Mouse (Mus musculus) lung, postnatal 0 days (tissue): ENCODE data around the gene Rab11fip5. TPM values are rescaled to one million over a fixed set of nuclear protein-coding genes. Genes with fewer than 3 reads are reported as not detected.
A peak's percentile ranks its signal among the peaks of the same experiment; 100 is the strongest.

Experiments used
- ATAC-seq: fragments of 200-750 bp; cut with Nextera tagmentation; 2 replicates; pipeline ENCODE4 v1.8.0; 2017; ENCODE audit warnings: moderate library complexity
- DNase-seq: peaks from one replicate; pipeline ENCODE4 v3.0.0-alpha.2; 2016; ENCODE audit warnings: low spot score
- H3K27ac ChIP-seq: fragments of 300-500 bp; sonication (generic); 2 replicates; pipeline ENCODE4 v1.5.1; 2014; ENCODE audit warnings: antibody characterized with exemption, mild to moderate bottlenecking, low read length, mixed read lengths
- H3K27me3 ChIP-seq: fragments of 300-500 bp; sonication (generic); replicated peaks from 2 replicates; pipeline ENCODE4 v1.6.1; 2014; ENCODE audit warnings: low read length, mixed read lengths; ENCODE audit not compliant: insufficient read depth
- H3K36me3 ChIP-seq: fragments of 300-500 bp; sonication (generic); 2 replicates; pipeline ENCODE4 v1.6.1; 2014; ENCODE audit warnings: low read length, mixed read lengths; ENCODE audit not compliant: insufficient read depth
- H3K4me1 ChIP-seq: fragments of 300-500 bp; sonication (generic); 2 replicates; pipeline ENCODE4 v1.6.1; 2014; ENCODE audit warnings: antibody characterized with exemption, low read depth, low read length, mixed read lengths; ENCODE audit not compliant: insufficient read depth
- H3K4me2 ChIP-seq: fragments of 300-500 bp; sonication (generic); replicated peaks from 2 replicates; pipeline ENCODE4 v1.6.1; 2014; ENCODE audit warnings: low read depth, mild to moderate bottlenecking, low read length, moderate library complexity, mixed read lengths
- H3K4me3 ChIP-seq: fragments of 300-500 bp; sonication (generic); 2 replicates; pipeline ENCODE4 v1.5.1; 2014; ENCODE audit warnings: low read depth, low read length
- H3K9ac ChIP-seq: fragments of 300-500 bp; sonication (generic); replicated peaks from 2 replicates; pipeline ENCODE4 v1.6.1; 2014; ENCODE audit warnings: low read depth, mild to moderate bottlenecking
- H3K9me3 ChIP-seq: fragments of 300-500 bp; sonication (generic); 2 replicates; pipeline ENCODE4 v1.6.1; 2016; ENCODE audit warnings: low read length, mixed read lengths
- CTCF ChIP-seq: IDR thresholded peaks from 2 replicates; pipeline ENCODE4 v1.5.1; 2016; ENCODE audit warnings: antibody characterized with exemption, mild to moderate bottlenecking
- EP300 ChIP-seq: IDR thresholded peaks from 2 replicates; pipeline ENCODE4 v1.6.1; 2016; ENCODE audit warnings: antibody characterized with exemption, mild to moderate bottlenecking, control low read depth
- WGBS: fragments of 180-500 bp; shearing (Covaris S2); extraction: QIAGEN DNeasy Blood & Tissue Kit; methylation state at CpG from one replicate; pipeline ENCODE4 v1.1.7; 2014; 5-methylcytosine and 5-hydroxymethylcytosine counted together
- polyA plus RNA-seq: library from polyadenylated mRNA; unstranded; fragments of >200 nt; fragmentation: Nextera tagmentation; extraction: Ambion mirVana; gene quantifications from 2 replicates; pipeline ENCODE4 v1.2.1, GENCODE M21; 2015

The Rab11fip5 gene
- polyA plus RNA-seq, 1 experiment from 2014 or later, result 11.2 TPM

DNA sequence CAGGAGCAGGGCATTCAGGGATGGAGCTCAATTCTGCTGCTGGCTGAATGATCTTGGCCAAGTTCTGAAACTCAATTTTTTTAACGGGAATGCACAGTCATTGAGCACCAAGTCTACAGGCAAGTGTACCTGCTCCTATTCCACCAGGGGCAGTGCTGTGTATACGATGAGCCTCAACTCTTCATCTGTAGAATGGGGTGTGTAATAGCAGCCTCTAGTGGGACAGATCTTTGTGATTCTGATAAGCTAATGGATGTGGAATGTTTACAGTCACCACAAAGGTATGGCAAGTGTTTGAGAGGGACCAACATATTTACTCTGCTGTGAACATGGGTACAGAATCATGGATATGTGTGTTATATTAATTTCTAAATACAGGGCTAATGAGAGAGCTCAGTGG is 58.2 kb downstream of the Rab11fip5 start:
- H3K4me1 ChIP-seq, result no peaks in the 10 kb centered on the region
- H3K27ac ChIP-seq, result no peak overlapping the region
- 76% methylated on average over 2 of the region's 2 CpGs for WGBS
- no peak overlapping the region for H3K4me3 ChIP-seq
- DNase-seq, result no peak
- no peaks in the 10 kb centered on the region for H3K9me3 ChIP-seq
- no peak overlapping the region for H3K4me2 ChIP-seq
- no peaks in the 10 kb centered on the region for H3K27me3 ChIP-seq
- H3K9ac ChIP-seq, result no peak overlapping the region
- ATAC-seq, result peak; percentile 48
- TF ChIP-seq EP300 (peak; percentile 38; the same call in 1 of the 2 replicates), CTCF (peak; percentile 30)
- no peaks in the 10 kb centered on the region for H3K36me3 ChIP-seq

DNA sequence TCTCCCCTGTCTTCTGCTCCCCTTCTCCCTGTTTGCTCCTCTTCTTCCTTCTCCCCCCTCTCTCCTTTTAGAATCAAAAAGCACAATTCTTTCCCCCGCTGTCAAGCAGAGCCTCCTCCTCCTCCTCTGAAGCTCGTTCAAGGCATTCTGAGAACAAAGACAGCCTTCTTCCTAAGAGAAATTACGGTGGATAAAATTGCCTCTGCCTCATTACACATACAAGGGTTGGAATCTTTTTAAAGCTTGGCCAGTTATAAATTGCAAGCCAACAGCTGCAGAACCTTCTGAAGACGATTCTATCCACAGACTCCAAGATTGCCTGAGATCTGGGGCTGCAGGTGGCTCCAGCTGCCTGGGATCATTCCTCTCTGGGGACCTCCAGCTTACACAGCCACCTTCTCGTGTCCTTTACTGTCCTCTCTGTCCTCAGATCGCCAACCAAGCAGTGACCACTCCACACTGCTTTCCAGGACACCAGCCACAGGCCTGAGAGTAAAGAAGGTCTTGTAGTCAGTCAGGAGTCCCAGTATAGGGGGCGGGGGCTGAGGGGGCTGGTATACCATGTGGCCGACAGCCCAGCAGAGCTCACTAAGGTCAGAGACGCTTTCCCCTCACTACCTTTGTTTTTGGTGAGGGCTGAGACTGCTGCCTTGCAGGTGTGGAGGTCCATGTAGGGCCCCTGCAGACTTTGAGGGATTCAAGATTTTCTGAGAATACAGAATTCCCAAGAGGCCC is 60.2 kb downstream of the Rab11fip5 start:
- ATAC-seq (no peak), DNase-seq (no peak)
- no peak overlapping the region for H3K4me2 ChIP-seq
- no peak for TF ChIP-seq EP300
- no peak for TF ChIP-seq CTCF
- H3K9me3 ChIP-seq, result no peaks in the 10 kb centered on the region
- 56% methylated on average over 9 of the region's 9 CpGs for WGBS
- no peaks in the 10 kb centered on the region for H3K4me1 ChIP-seq
- H3K27me3 ChIP-seq, result no peaks in the 10 kb centered on the region
- no peak overlapping the region for H3K4me3 ChIP-seq
- H3K27ac ChIP-seq, result no peak overlapping the region
- H3K9ac ChIP-seq, result no peak overlapping the region
- no peaks in the 10 kb centered on the region for H3K36me3 ChIP-seq

DNA sequence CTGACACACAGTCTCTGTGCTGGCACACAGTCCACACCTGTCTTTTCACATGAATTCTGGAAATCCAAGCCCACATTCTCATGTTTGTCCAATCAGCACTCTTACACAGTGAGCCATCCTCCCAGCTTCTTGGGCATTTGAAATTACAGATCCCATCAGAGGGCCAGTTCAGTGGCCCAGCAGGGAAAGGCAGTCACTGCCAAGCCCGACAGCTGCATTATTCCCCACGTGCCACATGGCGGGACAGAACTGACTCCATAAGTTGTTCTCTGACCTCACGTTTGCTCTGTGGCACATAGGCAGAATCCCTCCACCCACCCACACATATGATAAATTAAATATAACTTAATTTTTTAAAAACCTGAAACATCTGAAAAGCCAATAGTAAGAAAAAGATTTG is 66.5 kb downstream of the Rab11fip5 start:
- H3K4me3 ChIP-seq, result no peak overlapping the region
- H3K4me1 ChIP-seq, result peaks cover 1% of the 10 kb centered on the region; the same call in 1 of the 2 replicates
- H3K9me3 ChIP-seq, result no peaks in the 10 kb centered on the region
- DNase-seq (no peak), ATAC-seq (no peak)
- no peak overlapping the region for H3K4me2 ChIP-seq
- no peak for TF ChIP-seq CTCF
- TF ChIP-seq EP300, result no peak
- no peak overlapping the region for H3K27ac ChIP-seq
- WGBS, result 84% methylated on average over 4 of the region's 4 CpGs
- H3K27me3 ChIP-seq, result no peaks in the 10 kb centered on the region
- H3K36me3 ChIP-seq, result no peaks in the 10 kb centered on the region
- H3K9ac ChIP-seq, result no peak overlapping the region

DNA sequence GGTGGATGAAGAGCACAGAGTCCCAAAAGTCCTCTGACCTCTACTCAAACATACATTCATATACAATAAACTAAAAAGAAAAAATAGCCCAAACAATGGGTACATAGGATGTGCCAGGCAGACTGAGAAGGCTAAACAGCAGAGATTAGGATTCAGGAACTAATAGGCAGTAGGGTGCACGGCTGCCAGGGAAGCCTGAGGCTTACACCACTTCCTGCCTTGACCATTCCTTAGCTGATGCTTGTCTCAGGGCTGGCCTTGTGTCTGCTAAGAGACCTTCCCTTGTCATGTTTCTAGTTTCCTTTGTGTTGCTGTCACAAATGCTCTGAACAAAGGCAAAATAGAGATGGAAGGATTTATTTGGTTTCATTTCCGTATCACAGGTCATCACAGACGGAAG is 68.1 kb downstream of the Rab11fip5 start:
- Histone ChIP-seq H3K4me3 (no peak overlapping the region), H3K4me2 (no peak overlapping the region), H3K27me3 (no peaks in the 10 kb centered on the region), H3K27ac (no peak overlapping the region), H3K9ac (no peak overlapping the region), H3K4me1 (peaks cover 6% of the 10 kb centered on the region; the same call in 1 of the 2 replicates), H3K9me3 (no peaks in the 10 kb centered on the region), H3K36me3 (no peaks in the 10 kb centered on the region)
- DNase-seq (no peak), ATAC-seq (no peak)
- TF ChIP-seq EP300, result no peak
- TF ChIP-seq CTCF, result no peak
- WGBS, result 72% methylated on average over 3 of the region's 3 CpGs

DNA sequence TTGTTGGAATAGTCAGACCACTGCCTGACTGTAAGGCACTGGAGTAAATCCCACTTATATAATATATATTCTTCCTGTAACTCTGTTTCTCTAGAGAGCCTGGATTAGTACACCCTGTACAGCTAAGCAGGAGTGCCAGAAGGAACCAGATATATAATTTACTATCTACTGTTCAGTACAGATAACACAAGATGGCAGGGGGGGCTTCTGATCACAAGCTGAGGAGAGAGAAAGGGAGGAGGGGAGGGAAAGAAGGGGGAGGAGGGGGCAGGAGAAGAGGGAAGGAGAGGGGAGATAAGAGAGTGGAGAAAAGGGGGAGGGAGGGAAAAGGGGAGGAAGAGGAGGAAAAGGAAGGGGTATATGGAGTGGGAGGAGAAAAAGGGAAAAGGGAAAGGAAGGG is 68.6 kb downstream of the Rab11fip5 start:
- DNase-seq, result no peak

DNA sequence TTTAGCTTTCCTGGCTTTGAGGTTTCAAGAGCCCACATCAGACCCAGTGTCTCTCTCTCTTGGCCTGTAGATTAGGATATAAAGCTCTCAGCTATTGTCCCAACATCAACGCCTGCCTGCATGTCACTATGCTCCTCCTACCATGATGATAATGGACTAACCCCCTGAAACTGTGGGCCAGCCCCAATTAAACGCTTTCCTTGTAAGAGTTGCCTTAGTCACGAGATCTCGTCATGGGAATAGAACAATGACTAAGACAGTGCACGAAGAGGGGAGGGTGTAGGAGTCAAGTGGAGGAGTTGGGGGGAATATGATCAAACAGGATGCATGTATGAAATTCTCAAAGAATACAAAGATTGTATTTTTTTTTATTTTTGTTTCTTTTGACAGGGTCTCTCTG is 69.5 kb downstream of the Rab11fip5 start:
- ATAC-seq, result no peak
- Histone ChIP-seq H3K9ac (no peak overlapping the region), H3K27ac (no peak overlapping the region)

More for the DNA sequence above, 68.6 kb downstream of the Rab11fip5 start:
- Histone ChIP-seq H3K27me3 (no peaks in the 10 kb centered on the region), H3K4me2 (no peak overlapping the region), H3K9me3 (no peaks in the 10 kb centered on the region), H3K27ac (no peak overlapping the region), H3K9ac (no peak overlapping the region), H3K4me3 (no peak overlapping the region), H3K36me3 (no peaks in the 10 kb centered on the region), H3K4me1 (peaks cover 6% of the 10 kb centered on the region; the same call in 1 of the 2 replicates)
- no peak for TF ChIP-seq EP300
- no peak for TF ChIP-seq CTCF
- ATAC-seq, result no peak

More for the DNA sequence above, 69.5 kb downstream of the Rab11fip5 start:
- H3K27me3 ChIP-seq, result no peaks in the 10 kb centered on the region
- H3K36me3 ChIP-seq, result no peaks in the 10 kb centered on the region
- H3K9me3 ChIP-seq, result no peaks in the 10 kb centered on the region
- H3K4me3 ChIP-seq, result no peak overlapping the region
- TF ChIP-seq CTCF, result no peak
- TF ChIP-seq EP300, result no peak
- H3K4me1 ChIP-seq, result peaks cover 6% of the 10 kb centered on the region; the same call in 1 of the 2 replicates
- H3K4me2 ChIP-seq, result no peak overlapping the region
- DNase-seq, result no peak
- WGBS, result 88% methylated on average over 5 of the region's 5 CpGs
